Mouse (Mus musculus): ENCODE results near the gene Gpr45.
A peak's percentile ranks its signal among the peaks of the same experiment; 100 is the strongest.

Gene Gpr45

GRCm38 (mm10) chr1:43051903-43052302 lies 99.2 kb downstream of the Gpr45 start:
- DNase-seq: peak in 1 of 2 experiments; percentile 12

GRCm38 (mm10) chr1:43065615-43066310 lies 113.1 kb downstream of the Gpr45 start:
- DNase-seq: peak; percentile 86 to 88

GRCm38 (mm10) chr1:43066573-43066972 lies 113.9 kb downstream of the Gpr45 start:
- no peak for DNase-seq

GRCm38 (mm10) chr1:43067551-43067950 lies 114.9 kb downstream of the Gpr45 start:
- DNase-seq: no peak

GRCm38 (mm10) chr1:43070726-43071125 lies 118.1 kb downstream of the Gpr45 start:
- no peak for DNase-seq

- no peak for DNase-seq
Measured at GRCm38 (mm10) chr1:43072028-43072427, 119.4 kb downstream of the Gpr45 start.

GRCm38 (mm10) chr1:43072561-43072960 lies 119.9 kb downstream of the Gpr45 start:
- no peak for DNase-seq

- DNase-seq: no peak
Measured at GRCm38 (mm10) chr1:43074791-43075190, 122.1 kb downstream of the Gpr45 start.

- no peak for DNase-seq
Measured at GRCm38 (mm10) chr1:43078124-43078523, 125.5 kb downstream of the Gpr45 start.

- no peak for DNase-seq
Measured at GRCm38 (mm10) chr1:43082946-43083345, 130.3 kb downstream of the Gpr45 start.

Measured in kidney, postnatal 4 days (tissue).